Mouse (Mus musculus): ENCODE data around the gene Zfp90.
"Not testable (repeated sequence)": the region's sequence is repeated elsewhere in the genome, so short reads cannot be mapped to it uniquely, and the experiment has no call there.

The Zfp90 gene

GRCm38 (mm10) chr8:106415182-106415971 is at the start of gene Zfp90:
Zfp90 (plus strand) TSS chr8:106415327.
- DNase-seq: peak; percentile 95

GRCm38 (mm10) chr8:106368501-106368900 is 46.6 kb upstream of the Zfp90 start:
- DNase-seq: no peak

- no peak for DNase-seq
Observed at GRCm38 (mm10) chr8:106369069-106369468, 46.1 kb upstream of the Zfp90 start.

GRCm38 (mm10) chr8:106375957-106376356 is 39.2 kb upstream of the Zfp90 start:
- no peak for DNase-seq

GRCm38 (mm10) chr8:106376862-106377261 is 38.3 kb upstream of the Zfp90 start:
- DNase-seq: peak; percentile 23 to 44

- no peak for DNase-seq
Observed at GRCm38 (mm10) chr8:106378501-106379048, 36.6 kb upstream of the Zfp90 start.

GRCm38 (mm10) chr8:106379357-106379756 is 35.8 kb upstream of the Zfp90 start:
- no peak for DNase-seq

- DNase-seq: no peak
Observed at GRCm38 (mm10) chr8:106381026-106381425, 34.1 kb upstream of the Zfp90 start.

- DNase-seq: no peak
Observed at GRCm38 (mm10) chr8:106387801-106388415, 27.2 kb upstream of the Zfp90 start.

- no peak for DNase-seq
Observed at GRCm38 (mm10) chr8:106394493-106394892, 20.6 kb upstream of the Zfp90 start.

- peak; percentile 22 to 37 for DNase-seq
Observed at GRCm38 (mm10) chr8:106399694-106400093, 15.4 kb upstream of the Zfp90 start.

GRCm38 (mm10) chr8:106400181-106400580 is 14.9 kb upstream of the Zfp90 start:
- DNase-seq: no peak

GRCm38 (mm10) chr8:106403246-106403933 is 11.7 kb upstream of the Zfp90 start:
- peak; percentile 76 to 81 for DNase-seq

- no peak for DNase-seq
Observed at GRCm38 (mm10) chr8:106404825-106405224, 10.3 kb upstream of the Zfp90 start.

- peak; percentile 24 to 42 for DNase-seq
Observed at GRCm38 (mm10) chr8:106405810-106406209, 9.3 kb upstream of the Zfp90 start.

- DNase-seq: no peak
Observed at GRCm38 (mm10) chr8:106410055-106410454, 5.1 kb upstream of the Zfp90 start.

- DNase-seq: no peak
Observed at GRCm38 (mm10) chr8:106410564-106410963, 4.6 kb upstream of the Zfp90 start.

- DNase-seq: peak; percentile 69 to 77
Observed at GRCm38 (mm10) chr8:106411783-106412451, 3.2 kb upstream of the Zfp90 start.

GRCm38 (mm10) chr8:106417692-106418091 is 2.6 kb downstream of the Zfp90 start:
- no peak for DNase-seq

GRCm38 (mm10) chr8:106431088-106431487 is 16.0 kb downstream of the Zfp90 start:
- DNase-seq: no peak

- DNase-seq: not testable (repeated sequence)
Observed at GRCm38 (mm10) chr8:106431952-106432351, 16.8 kb downstream of the Zfp90 start.

GRCm38 (mm10) chr8:106432954-106433570 is 17.9 kb downstream of the Zfp90 start:
- peak; percentile 78 to 90 for DNase-seq

Measured in cerebellum, adult 18-20 months (tissue).